Mouse (Mus musculus) neutrophil, adult 5-6 weeks (primary cell): Measurements from ENCODE around the gene Zfp385a. TPM values are rescaled to one million over a fixed set of nuclear protein-coding genes. Genes with fewer than 3 reads are reported as not detected.
"Not testable (repeated sequence)": the region's sequence is repeated elsewhere in the genome, so short reads cannot be mapped to it uniquely, and the experiment has no call there.

Experiments
- ATAC-seq: fragments of 151-379, 151-347 bp; 2 replicates; pipeline ENCODE4 v1.8.0; 2017; ENCODE audit warnings: mild to moderate bottlenecking, moderate TSS enrichment; ENCODE audit not compliant: insufficient number of reproducible peaks, poor library complexity, low FRiP score, severe bottlenecking; ENCODE audit errors: extremely low read depth
- total RNA-seq: library from RNA; stranded (forward); fragments of 200-1000 nt; gene quantifications from 2 replicates; pipeline ENCODE4 v1.2.3, GENCODE M21; 2017

The Zfp385a gene
- total RNA-seq, 1 experiment from 2014 or later = 1.9 TPM

- not testable (repeated sequence) for ATAC-seq
Measured at GRCm38 (mm10) chr15:103275943-103276342, 64.0 kb downstream of the Zfp385a start.

- peak; percentile 99 for ATAC-seq
Measured at GRCm38 (mm10) chr15:103272419-103273279, 67.2 kb downstream of the Zfp385a start, which contains the start of gene Copz1. Gene Copz1 (plus strand): TSS chr15:103272714.

GRCm38 (mm10) chr15:103268903-103269302 lies 71.0 kb downstream of the Zfp385a start:
- ATAC-seq = no peak

GRCm38 (mm10) chr15:103264794-103265193 lies 75.1 kb downstream of the Zfp385a start:
- ATAC-seq = no peak

Other genes starting within 250 kb of the Zfp385a start
- 5.5 and 8.1 TPM in 2 replicates for gene Smug1, start 173.0 kb downstream of the Zfp385a start, total RNA-seq
- 22.6 and 25.5 TPM in 2 replicates for gene Cbx5, start 100.3 kb downstream of the Zfp385a start, total RNA-seq
- gene Hnrnpa1, start 99.7 kb downstream of the Zfp385a start, total RNA-seq = 345 and 352 TPM in 2 replicates
- 195 and 199 TPM in 2 replicates for gene Nfe2, start 81.7 kb downstream of the Zfp385a start, total RNA-seq
- 47.4 and 48.1 TPM in 2 replicates for gene Copz1, start 67.4 kb downstream of the Zfp385a start, total RNA-seq
- 0.49 TPM in 1 of 2 replicates, not detected in the other for gene Gpr84, start 29.5 kb downstream of the Zfp385a start, total RNA-seq
- gene Itga5, start 26.7 kb upstream of the Zfp385a start, total RNA-seq = 11.8 and 15.2 TPM in 2 replicates
- gene Gtsf1, start 90.4 kb upstream of the Zfp385a start, total RNA-seq = 1.1 TPM in 1 of 2 replicates, not detected in the other
- not detected in 2 replicates for gene Gtsf2, start 108.4 kb upstream of the Zfp385a start, total RNA-seq
- gene Nckap1l, start 113.7 kb upstream of the Zfp385a start, total RNA-seq = 360 and 385 TPM in 2 replicates
- gene Pde1b, start 162.9 kb upstream of the Zfp385a start, total RNA-seq = 68.0 and 76.0 TPM in 2 replicates
- gene Ppp1r1a, start 197.9 kb upstream of the Zfp385a start, total RNA-seq = not detected in 2 replicates
- gene Glycam1, start 225.0 kb upstream of the Zfp385a start, total RNA-seq = not detected in 2 replicates